Mouse (Mus musculus) heart, embryonic 16.5 days (tissue): ENCODE measurements at regions not wholly inside any gene's neighbourhood (a gene's known extent, or its start where the extent isn't known, plus 50 kb on each side); places are given as distances from the start of the nearest gene placed in this dataset.

Experiments used
- ATAC-seq: fragments of 200-750 bp; cut with Nextera tagmentation; replicated peaks from 2 replicates; pipeline ENCODE4 v1.8.0; 2017; ENCODE audit warnings: moderate number of reproducible peaks; ENCODE audit not compliant: insufficient read depth, low FRiP score; ENCODE audit errors: extremely low read depth
- H3K27ac ChIP-seq: fragments of 300-500 bp; sonication (generic); 2 replicates; pipeline ENCODE4 v1.5.1; 2014; ENCODE audit warnings: mild to moderate bottlenecking, low read length, control low read depth, moderate library complexity
- H3K27me3 ChIP-seq: fragments of 300-500 bp; sonication (generic); 2 replicates; pipeline ENCODE4 v1.6.1; 2014; ENCODE audit warnings: low read length, mixed read lengths; ENCODE audit not compliant: control insufficient read depth, insufficient read depth
- H3K36me3 ChIP-seq: fragments of 300-500 bp; sonication (generic); 2 replicates; pipeline ENCODE4 v1.6.1; 2014; ENCODE audit not compliant: control insufficient read depth, insufficient read depth
- H3K4me1 ChIP-seq: fragments of 300-500 bp; sonication (generic); 2 replicates; pipeline ENCODE4 v1.6.1; 2014; ENCODE audit warnings: low read length, mixed read lengths; ENCODE audit not compliant: control insufficient read depth, insufficient read depth
- H3K4me2 ChIP-seq: fragments of 300-500 bp; sonication (generic); 2 replicates; pipeline ENCODE4 v1.6.1; 2014; ENCODE audit warnings: low read depth, mild to moderate bottlenecking, control low read depth, low read length
- H3K4me3 ChIP-seq: fragments of 300-500 bp; sonication (generic); 2 replicates; pipeline ENCODE4 v1.5.1; 2014; ENCODE audit warnings: mild to moderate bottlenecking, control low read depth, low read length
- H3K9ac ChIP-seq: fragments of 300-500 bp; sonication (generic); 2 replicates; pipeline ENCODE4 v1.6.1; 2014; ENCODE audit warnings: low read length, control low read depth
- H3K9me3 ChIP-seq: fragments of 300-500 bp; sonication (generic); replicated peaks from 2 replicates; pipeline ENCODE4 v1.6.1; 2016; ENCODE audit warnings: low read length; ENCODE audit not compliant: control insufficient read depth
- WGBS: fragments of 180-500 bp; shearing (Covaris S2); extraction: QIAGEN DNeasy Blood & Tissue Kit; methylation state at CpG from one replicate; pipeline ENCODE4 v1.1.7; 2014; 5-methylcytosine and 5-hydroxymethylcytosine counted together

GRCm38 (mm10) chr5:64602996-64603755 lies 200.0 kb upstream of the Klf3 start:
- no peak for ATAC-seq
- WGBS, result 72% methylated on average over 11 of the region's 11 CpGs
- Histone ChIP-seq H3K9ac (no peak overlapping the region), H3K4me3 (no peak overlapping the region), H3K27ac (no peak overlapping the region), H3K9me3 (no peaks in the 10 kb centered on the region), H3K27me3 (no peaks in the 10 kb centered on the region), H3K36me3 (no peaks in the 10 kb centered on the region), H3K4me2 (no peak overlapping the region), H3K4me1 (peaks cover 14% of the 10 kb centered on the region)

GRCm38 (mm10) chr5:64605171-64605570 lies 198.0 kb upstream of the Klf3 start:
- H3K27ac ChIP-seq, result no peak overlapping the region
- peaks cover 11% of the 10 kb centered on the region for H3K4me1 ChIP-seq
- no peak overlapping the region for H3K4me3 ChIP-seq
- H3K36me3 ChIP-seq, result no peaks in the 10 kb centered on the region
- H3K9ac ChIP-seq, result no peak overlapping the region
- H3K27me3 ChIP-seq, result no peaks in the 10 kb centered on the region
- ATAC-seq, result no peak
- 0 out of 2 replicates have a peak, but pooled peaks cover 3% of the 10 kb centered on the region for H3K9me3 ChIP-seq
- H3K4me2 ChIP-seq, result no peak overlapping the region

- Histone ChIP-seq H3K9ac (no peak overlapping the region), H3K4me3 (no peak overlapping the region), H3K4me2 (no peak overlapping the region), H3K4me1 (peaks cover 13% of the 10 kb centered on the region), H3K36me3 (no peaks in the 10 kb centered on the region), H3K27me3 (no peaks in the 10 kb centered on the region), H3K9me3 (0 out of 2 replicates have a peak, but pooled peaks cover 3% of the 10 kb centered on the region), H3K27ac (no peak overlapping the region)
- ATAC-seq, result no peak
- WGBS, result 73% methylated on average over 5 of the region's 5 CpGs
Measured at GRCm38 (mm10) chr5:64605991-64606390, 197.2 kb upstream of the Klf3 start.

GRCm38 (mm10) chr5:64609378-64610087 lies 193.7 kb upstream of the Klf3 start:
- no peak for ATAC-seq

GRCm38 (mm10) chr5:64610146-64610545 lies 193.0 kb upstream of the Klf3 start:
- Histone ChIP-seq H3K36me3 (no peaks in the 10 kb centered on the region), H3K4me1 (peaks cover 13% of the 10 kb centered on the region), H3K4me2 (peak overlapping the region; percentile 21; the same call in 1 of the 2 replicates), H3K27ac (peak overlapping the region; percentile 58), H3K9ac (no peak overlapping the region), H3K27me3 (no peaks in the 10 kb centered on the region), H3K9me3 (0 out of 2 replicates have a peak, but pooled peaks cover 3% of the 10 kb centered on the region), H3K4me3 (no peak overlapping the region)
- WGBS, result 15% methylated on average over 3 of the region's 3 CpGs
- no peak for ATAC-seq

More at GRCm38 (mm10) chr5:64609378-64610087, 193.7 kb upstream of the Klf3 start:
- no peak overlapping the region for H3K4me3 ChIP-seq
- peaks cover 13% of the 10 kb centered on the region for H3K4me1 ChIP-seq
- no peaks in the 10 kb centered on the region for H3K36me3 ChIP-seq
- 69% methylated on average over 3 of the region's 3 CpGs for whole genome bisulfite sequencing
- no peak overlapping the region for H3K4me2 ChIP-seq
- 0 out of 2 replicates have a peak, but pooled peaks cover 3% of the 10 kb centered on the region for H3K9me3 ChIP-seq
- H3K27me3 ChIP-seq, result no peaks in the 10 kb centered on the region
- H3K27ac ChIP-seq, result peak overlapping the region; percentile 58
- H3K9ac ChIP-seq, result no peak overlapping the region

GRCm38 (mm10) chr5:64610562-64611405 lies 192.4 kb upstream of the Klf3 start:
- H3K27ac ChIP-seq, result peak overlapping the region; percentile 69
- peak overlapping the region; percentile 21; the same call in 1 of the 2 replicates for H3K4me2 ChIP-seq
- no peak overlapping the region for H3K4me3 ChIP-seq
- no peaks in the 10 kb centered on the region for H3K36me3 ChIP-seq
- H3K9me3 ChIP-seq, result 0 out of 2 replicates have a peak, but pooled peaks cover 3% of the 10 kb centered on the region
- peaks cover 13% of the 10 kb centered on the region for H3K4me1 ChIP-seq
- WGBS, result 16% methylated on average over 13 of the region's 13 CpGs
- peak overlapping the region; percentile 11; the same call in 1 of the 2 replicates for H3K9ac ChIP-seq
- H3K27me3 ChIP-seq, result no peaks in the 10 kb centered on the region
- ATAC-seq, result peak; percentile 92

GRCm38 (mm10) chr5:64612017-64612416 lies 191.2 kb upstream of the Klf3 start:
- Histone ChIP-seq H3K9me3 (0 out of 2 replicates have a peak, but pooled peaks cover 3% of the 10 kb centered on the region), H3K27ac (no peak overlapping the region), H3K4me1 (peaks cover 13% of the 10 kb centered on the region), H3K27me3 (no peaks in the 10 kb centered on the region), H3K36me3 (no peaks in the 10 kb centered on the region), H3K4me2 (no peak overlapping the region), H3K4me3 (no peak overlapping the region), H3K9ac (no peak overlapping the region)
- 87% methylated on average over 7 of the region's 7 CpGs for whole genome bisulfite sequencing
- no peak for ATAC-seq

- Histone ChIP-seq H3K4me1 (peaks cover 13% of the 10 kb centered on the region), H3K9ac (no peak overlapping the region), H3K4me2 (no peak overlapping the region), H3K27me3 (no peaks in the 10 kb centered on the region), H3K27ac (no peak overlapping the region), H3K4me3 (no peak overlapping the region), H3K36me3 (no peaks in the 10 kb centered on the region), H3K9me3 (0 out of 2 replicates have a peak, but pooled peaks cover 2% of the 10 kb centered on the region)
- 92% methylated on average over 3 of the region's 3 CpGs for WGBS
- ATAC-seq, result no peak
Measured at GRCm38 (mm10) chr5:64613696-64614095, 189.5 kb upstream of the Klf3 start.
